Mouse (Mus musculus) CD4-positive, CD25-positive, alpha-beta regulatory T cell, adult 4 months (primary cell): ENCODE measurements around the gene Gtpbp3. TPM values are rescaled to one million over a fixed set of nuclear protein-coding genes. Genes with fewer than 3 reads are reported as not detected.
A peak's percentile ranks its signal among the peaks of the same experiment; 100 is the strongest.

Experiments
- ATAC-seq: one replicate; pipeline ENCODE4 v1.8.0; 2017
- polyA plus RNA-seq, 2 experiments: library from polyadenylated mRNA; unstranded; fragments of 100-300 nt; shearing (Covaris generic); gene quantifications; one replicate each; pipeline ENCODE4 v1.2.1; 2017

Gtpbp3 gene
- polyA plus RNA-seq, 2 experiments from 2014 or later = 2.9 to 3.1 TPM

DNA sequence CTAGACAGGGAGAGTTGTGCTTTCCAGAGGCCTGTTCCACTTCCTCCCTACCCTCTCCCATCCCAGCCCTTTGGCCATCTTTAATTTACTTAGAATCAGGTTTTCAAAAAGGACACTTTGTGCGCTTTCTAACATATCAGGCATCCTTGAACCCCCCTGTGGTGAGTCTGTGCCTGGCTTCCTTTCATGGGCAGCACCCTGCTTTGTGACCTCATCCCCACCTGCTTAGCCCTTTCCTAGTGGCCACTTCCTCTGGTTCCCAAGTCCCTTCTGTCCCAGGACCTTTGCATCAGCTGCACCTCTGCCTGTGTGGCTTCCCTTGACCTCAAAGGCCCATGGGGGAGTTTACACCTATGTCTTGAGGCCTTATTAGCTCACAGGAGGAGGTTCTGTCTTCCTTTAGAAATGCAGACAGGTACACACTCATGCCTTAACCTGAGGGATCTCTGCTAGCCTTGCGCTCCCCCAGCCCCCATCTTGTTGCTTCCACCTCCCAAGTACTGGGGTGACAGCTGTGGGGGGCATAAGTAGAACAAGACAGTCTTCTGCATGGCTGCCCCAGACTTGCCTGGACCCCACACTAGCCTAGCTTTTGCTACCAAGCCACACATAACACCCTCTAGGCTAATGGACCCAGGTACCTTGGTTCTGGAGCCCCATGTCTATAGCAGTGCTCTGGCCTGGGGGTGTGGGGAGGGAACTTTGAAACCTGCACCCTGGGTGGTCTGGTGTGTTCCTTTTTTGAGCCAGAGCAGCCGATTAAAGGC lies 17.6 kb upstream of the Gtpbp3 start:
- ATAC-seq = no peak

DNA sequence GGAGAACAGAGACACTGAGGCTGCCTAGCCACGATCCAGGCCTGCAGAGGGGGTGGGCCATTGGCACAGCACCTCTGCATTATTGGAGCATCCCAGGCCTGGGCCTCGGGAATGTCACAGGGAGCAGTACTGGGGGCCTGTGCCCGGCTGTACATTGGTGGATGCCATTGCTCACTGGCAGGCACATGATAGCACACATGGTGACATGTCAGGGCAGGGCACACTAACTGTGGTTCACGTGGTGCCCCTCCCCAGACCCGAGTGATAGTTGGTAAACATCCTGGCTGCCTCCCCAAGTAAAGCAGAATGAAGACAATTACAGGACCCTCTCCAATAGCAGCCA lies 17.0 kb upstream of the Gtpbp3 start:
- no peak for ATAC-seq

- ATAC-seq = no peak
These were observed 16.0 kb upstream of the Gtpbp3 start for GRCm38 (mm10) chr8:71471861-71472260.

DNA sequence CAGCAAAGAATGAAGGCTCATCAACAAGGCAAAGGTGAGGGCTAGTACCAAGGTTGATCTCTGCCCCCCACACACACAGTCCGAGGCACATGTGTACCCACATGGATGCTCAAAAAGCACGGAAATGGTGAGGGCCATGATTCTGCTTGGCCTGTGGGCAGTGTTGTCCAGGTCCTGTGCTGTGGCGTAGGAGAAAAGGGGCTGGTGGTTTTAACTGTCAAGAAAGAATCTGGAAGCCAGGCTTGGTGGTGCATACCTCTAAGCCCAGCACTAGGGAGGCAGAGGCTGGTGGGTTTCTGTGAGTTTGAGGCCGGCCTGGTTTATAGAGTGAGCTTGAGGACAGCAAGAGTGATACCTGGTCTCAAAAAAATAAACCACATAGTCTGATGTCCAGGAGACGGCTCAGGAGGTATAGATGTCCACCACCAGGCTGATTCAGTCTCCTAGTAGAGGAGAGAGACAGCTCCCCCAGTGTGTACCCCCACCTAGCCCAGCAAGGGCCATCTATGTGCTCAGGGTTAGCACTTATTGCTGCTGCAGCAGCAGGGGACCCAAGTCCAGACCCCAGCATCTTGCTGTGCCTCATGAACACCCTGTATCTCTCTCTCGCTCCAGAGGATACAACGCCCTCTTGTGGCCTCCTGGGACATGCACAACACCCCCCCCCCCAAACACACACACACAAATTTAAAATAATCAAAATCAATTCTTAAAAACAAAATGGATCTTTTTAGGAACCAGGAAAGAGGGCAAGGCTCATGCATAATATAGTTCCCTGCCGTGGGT lies 15.1 kb upstream of the Gtpbp3 start:
- ATAC-seq = no peak

DNA sequence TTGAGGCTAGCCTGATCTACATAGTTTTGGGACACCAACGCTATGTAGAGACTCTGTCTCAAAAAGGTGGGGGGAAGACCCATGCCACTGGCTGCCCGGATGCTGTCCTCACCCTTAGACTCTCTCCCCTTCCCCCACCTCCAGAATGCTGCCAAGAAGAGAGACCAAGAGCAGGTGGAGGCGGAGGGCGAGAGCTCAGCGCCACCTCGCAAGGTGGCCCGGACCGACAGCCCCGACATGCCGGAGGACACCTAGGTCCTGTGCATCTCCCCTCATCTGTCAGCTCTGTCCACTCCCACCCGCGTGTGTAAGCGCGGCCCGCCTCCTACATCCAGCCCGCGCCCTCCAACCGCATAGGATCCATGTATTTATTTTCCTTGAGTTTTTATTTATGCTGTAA lies 13.6 kb upstream of the Gtpbp3 start:
- ATAC-seq = no peak

- ATAC-seq = no peak
These were observed 12.9 kb upstream of the Gtpbp3 start for GRCm38 (mm10) chr8:71474785-71475701.

DNA sequence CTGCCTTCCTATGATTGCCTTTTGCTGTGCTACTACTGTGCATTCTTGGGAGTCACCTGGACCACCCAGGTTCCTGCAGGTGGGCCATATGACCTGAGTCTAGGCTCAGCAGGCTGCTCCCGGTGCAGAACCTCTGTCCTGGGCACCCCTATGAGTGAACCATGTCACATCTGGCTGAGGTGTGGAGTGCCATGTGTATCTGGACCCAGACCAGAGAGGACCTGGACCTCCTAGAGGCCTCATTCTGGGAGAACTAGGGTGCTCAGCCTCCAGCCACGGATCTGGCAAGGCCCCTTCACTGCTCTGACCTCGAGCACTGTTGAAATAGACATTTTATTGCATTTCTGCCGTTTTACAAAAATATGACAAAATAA lies 12.2 kb upstream of the Gtpbp3 start:
- ATAC-seq = no peak

DNA sequence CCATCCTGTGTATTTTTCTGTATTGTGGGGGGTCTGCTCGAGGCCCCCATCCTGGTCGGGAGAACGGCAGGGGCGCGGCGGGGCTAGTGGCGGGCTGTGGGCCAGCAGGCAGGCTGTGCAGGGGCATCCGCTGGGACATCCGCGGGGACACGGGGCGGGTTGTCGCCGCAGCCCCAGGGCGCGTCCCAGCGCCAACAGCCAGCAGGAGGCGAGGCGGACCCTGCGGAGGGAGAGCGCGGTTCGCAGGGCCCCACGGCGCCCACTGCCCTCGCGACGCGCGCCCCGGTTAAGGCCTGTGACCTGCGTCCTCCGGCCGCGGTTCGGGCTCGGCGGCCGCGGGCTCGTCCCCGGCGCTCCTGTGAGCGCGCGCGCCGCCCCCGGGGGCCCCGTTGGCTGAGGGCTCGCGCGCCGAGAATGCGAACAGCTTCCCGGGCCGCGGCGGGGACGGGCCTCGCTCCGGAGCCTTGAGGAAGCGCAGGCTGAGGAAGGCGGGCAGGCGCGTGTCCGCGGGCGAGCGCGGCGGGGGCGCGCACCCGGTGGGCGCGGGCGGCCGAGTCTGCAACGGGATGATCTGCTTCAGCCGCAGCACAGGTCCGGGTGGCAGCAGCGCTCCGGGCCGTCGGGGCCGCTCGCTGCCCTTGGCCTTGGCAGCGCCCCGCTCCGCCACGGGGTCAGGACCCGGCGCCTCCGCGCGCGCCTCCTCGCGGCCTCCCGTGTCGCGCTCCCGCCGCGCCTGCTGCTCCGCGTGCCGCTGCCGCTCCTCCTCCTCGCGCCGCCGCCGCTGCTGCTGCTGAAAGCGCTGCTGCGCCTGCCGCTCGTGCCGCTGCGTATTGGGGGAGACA lies 11.6 kb upstream of the Gtpbp3 start:
- peak; percentile 75 for ATAC-seq

GRCm38 (mm10) chr8:71477196-71477845 lies 10.6 kb upstream of the Gtpbp3 start:
- ATAC-seq = peak; percentile 38

GRCm38 (mm10) chr8:71478943-71479342 lies 9.0 kb upstream of the Gtpbp3 start:
- ATAC-seq = no peak

GRCm38 (mm10) chr8:71483932-71484331 lies 4.0 kb upstream of the Gtpbp3 start:
- no peak for ATAC-seq

- ATAC-seq = no peak
These were observed 3.2 kb upstream of the Gtpbp3 start for GRCm38 (mm10) chr8:71484736-71485135.

DNA sequence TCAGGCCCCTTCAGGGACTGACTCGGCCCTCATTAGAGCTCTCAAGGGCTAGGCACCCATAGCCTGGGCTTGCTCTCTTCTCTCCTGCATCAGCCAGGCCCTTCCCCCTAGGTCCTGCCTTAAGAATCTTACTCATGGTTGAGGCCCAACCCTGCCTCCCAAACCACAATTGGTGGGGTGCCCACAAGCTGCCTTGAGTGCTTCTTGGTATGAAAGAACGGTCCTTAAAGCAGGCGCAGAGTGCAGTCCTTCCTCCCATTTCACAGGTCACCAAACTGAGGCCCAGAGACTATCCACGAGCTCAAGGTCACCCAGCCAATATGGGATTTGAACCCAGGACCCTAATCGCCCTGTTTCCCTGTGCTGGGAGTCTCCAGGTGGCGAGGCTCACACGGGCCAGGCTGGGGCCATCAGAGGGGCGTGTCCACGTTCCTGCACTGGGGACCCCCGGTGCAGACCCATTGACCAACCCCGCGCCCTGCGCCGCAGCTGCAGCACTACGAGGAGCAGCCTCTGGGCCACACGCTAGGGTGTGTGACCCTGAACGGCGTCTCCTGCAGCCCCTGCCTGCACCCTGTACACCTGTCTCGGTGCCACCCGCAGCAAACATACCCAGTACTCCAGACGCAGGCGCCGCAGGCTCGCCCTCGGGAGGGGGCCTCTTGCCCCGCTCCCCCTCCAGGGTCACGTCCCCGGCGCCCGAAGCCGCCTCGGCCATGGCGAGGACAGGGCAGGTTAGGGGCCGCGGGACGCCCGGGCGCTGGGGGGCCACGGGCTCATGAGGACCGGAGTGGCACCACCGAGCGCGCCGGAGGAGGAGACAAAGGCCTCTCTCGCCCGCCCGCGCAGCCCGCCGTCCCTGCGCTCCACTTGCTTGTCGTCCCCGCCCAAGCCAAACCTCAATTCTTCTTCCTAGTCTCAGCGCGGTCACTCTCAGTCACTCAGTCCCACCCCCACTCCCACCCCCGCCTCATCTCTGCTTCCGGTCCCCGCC lies 2.5 kb upstream of the Gtpbp3 start, which contains the start of gene Ano8:
Gene Ano8, minus strand, starts transcription at position 822 of the 994 bp plus-strand sequence.
- ATAC-seq = peak; percentile 62

GRCm38 (mm10) chr8:71486136-71486529 lies 1.8 kb upstream of the Gtpbp3 start:
- no peak for ATAC-seq

GRCm38 (mm10) chr8:71488454-71488853 lies 551 bp downstream of the Gtpbp3 start:
- ATAC-seq = peak; percentile 91

DNA sequence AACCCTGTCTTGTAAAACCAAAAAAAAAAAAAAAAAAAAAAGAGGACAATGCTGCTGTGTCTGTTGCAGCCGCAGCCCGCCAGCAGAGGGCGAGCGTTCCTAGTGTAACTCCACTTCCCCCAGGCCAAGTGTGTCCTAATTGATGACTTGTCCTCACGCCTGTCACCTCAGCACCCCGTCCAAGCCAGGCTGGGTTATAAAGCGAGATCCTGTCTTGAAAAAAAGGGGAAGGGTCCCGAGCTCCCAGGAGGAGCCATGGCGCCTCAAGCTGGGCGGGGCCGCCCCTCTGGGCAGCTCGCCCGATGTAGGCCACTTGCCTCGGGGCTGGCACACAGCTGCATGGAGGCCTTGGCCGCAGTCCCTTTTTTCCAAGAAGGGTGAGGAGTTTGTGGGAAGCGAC lies 7.1 kb downstream of the Gtpbp3 start:
- ATAC-seq = peak; percentile 57

- no peak for ATAC-seq
These were observed 7.9 kb downstream of the Gtpbp3 start for GRCm38 (mm10) chr8:71495811-71496210.

DNA sequence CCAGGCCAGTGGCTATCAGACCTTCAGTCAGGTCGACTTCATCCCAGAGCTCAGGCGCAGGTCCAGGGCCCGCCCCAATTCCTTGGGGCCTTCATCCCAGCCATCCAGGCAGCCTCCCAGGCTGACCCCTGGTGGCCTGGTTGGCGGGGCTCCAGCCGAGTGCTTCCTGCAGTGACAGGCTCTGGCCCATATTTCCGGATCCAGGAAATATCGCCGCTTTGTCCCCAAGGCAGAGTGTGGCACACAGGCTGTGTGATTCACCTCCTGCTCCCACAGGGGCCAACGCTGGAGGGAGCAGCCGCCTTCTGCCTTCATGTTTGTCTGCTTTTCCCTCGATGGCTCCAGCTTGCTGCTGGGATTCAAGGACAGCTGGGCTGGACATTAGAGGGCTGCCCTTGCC lies 8.6 kb downstream of the Gtpbp3 start:
- no peak for ATAC-seq

- ATAC-seq = no peak
These were observed 9.3 kb downstream of the Gtpbp3 start for GRCm38 (mm10) chr8:71497077-71497645.
